Mouse (Mus musculus) testis, postnatal 14 days (tissue): ENCODE measurements around the gene Zw10.

ENCODE experiments used
- DNase-seq: peaks from one replicate; pipeline ENCODE4 v3.0.0; 2021; ENCODE audit warnings: low spot score

Gene Zw10

DNA sequence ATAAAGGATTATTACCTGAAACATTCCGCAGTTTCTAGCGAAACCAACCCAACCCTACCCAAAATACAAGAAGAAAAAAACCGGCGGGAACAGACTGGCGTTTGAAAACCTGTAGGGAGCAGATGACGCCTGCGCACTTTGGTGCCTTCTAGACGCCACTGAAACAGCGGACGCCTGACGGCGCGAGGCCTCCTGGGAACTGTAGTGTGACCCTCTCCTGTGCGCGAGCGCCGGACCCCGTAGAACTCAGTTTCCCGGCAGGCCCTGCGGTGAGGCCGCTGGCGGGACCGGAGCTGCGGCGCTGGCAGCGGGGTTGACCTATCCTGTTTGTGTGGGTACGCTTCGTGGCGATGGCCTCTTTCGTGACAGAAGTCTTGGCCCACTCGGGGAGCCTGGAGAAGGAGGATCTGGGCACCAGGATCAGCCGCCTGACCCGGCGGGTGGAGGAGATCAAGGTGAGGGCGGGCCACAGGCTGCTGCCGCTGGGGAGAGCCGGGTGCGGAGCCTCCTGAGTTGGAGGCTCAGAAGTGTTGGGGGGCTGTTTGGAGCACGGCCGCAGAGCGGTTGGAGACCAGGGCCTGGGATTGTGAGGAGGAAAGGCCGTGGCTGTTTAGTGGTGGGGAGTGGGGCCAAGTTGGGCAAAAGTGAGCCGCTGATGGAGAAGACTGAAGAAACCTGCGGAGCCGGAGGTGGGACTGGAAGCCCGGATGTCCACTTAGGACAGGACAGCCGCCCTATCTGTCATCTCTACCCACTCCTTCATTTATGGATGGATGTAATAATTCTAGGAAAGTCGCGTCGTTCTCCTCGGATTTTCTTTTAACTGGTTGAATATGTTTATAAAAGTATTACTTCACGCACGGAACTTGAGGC is at the start of gene Zw10:
Gene Zw10, plus strand, starts transcription at position 281 of the 873 bp plus-strand sequence.
- peak; percentile 95 for DNase-seq

DNA sequence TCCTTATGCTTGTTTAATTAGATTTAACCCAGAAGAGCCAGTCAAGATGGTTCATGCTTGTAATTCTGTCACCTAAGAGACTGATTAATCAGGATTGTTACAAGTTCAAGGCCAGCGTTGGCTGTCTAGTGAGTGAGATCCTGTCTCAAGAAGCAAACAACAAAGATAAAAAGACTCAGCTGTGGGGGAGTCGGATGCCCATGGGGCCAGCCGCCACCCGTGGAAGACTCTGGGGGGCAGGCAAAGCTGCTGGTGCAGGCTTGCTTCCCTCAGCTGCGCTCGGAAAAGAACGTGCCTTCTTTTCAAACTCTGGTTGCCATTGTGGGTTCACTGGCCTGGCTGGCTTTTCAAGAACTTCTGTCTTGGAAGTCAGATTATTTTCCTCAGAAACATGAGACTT is 39.6 kb upstream of the Zw10 start:
- DNase-seq, result peak; percentile 69

DNA sequence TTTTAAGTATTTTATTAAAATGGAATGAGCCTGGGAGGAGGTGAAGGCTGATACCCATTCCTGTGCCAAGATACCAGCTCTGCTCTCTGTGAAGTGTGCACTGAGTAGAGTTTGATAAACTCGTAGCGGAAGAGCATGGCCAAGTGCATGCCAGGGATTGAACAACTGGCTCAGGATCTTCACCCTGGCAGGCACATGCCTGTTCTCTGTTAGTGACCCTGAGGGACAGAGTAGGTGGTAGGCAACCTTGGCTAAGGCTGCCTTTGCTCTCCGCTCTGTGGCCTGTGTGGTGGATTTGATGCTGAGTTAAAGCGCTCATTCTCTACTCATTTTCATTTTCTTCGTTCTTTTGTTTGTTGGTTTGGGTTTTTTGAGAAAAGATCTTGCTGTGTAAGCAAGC is 34.1 kb upstream of the Zw10 start:
- DNase-seq, result no peak

DNA sequence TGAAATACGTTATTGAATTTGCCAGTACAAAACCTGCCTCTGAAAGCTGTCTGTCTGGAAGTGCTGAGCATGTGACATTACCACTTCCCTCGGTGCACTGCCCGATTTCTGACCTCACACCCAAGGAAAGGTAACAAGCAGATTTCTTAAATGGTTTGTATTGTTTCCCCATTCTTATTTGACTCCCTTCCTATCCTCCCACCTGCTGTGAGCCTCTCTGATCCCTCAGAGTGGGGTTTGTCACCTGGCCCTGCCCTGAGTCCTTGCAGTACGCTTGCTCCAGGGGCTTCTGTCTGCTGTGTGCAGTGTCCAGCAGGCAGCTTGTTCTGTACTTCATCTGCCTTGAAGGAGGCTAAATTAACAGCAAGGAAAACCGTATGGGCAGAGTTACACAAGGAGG is 31.5 kb upstream of the Zw10 start:
- no peak for DNase-seq

DNA sequence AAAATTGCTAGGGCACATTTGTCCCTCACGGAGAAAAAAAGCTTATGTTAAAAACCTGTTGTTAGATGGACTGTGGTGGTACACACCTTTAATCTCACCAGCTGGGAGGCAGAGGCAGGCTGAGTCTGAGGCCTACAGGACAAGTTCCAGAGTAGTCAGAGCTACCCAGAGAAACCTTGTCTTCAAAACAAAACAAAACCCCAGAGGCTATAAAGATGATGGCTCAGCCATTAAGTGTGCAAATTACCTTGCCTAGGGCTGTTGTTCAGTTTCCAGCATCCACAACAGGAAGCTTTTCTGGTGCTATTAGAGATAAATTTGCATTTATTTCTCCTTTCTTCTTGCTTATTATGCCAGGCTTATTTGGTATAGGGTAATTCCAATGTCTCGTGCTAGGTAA is 30.9 kb upstream of the Zw10 start:
- DNase-seq, result no peak

DNA sequence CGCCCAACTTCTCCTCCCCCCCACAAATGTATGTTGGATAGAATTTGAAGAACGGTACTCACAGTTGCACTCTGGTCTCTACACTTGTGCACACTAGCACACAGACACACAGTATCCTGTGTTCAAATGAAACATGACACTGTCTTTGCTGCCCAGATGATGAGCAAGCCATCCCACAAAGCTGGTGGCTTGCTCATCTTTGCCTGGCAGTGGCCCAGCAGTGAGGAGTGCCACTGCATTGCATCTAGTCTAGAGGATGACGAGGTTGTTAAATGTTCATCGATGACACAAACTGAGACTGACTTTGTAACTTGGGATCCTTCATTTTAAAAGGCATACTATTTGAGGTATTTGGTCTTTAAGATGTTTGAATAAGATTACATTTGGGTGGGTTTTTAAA is 20.6 kb upstream of the Zw10 start:
- no peak for DNase-seq

DNA sequence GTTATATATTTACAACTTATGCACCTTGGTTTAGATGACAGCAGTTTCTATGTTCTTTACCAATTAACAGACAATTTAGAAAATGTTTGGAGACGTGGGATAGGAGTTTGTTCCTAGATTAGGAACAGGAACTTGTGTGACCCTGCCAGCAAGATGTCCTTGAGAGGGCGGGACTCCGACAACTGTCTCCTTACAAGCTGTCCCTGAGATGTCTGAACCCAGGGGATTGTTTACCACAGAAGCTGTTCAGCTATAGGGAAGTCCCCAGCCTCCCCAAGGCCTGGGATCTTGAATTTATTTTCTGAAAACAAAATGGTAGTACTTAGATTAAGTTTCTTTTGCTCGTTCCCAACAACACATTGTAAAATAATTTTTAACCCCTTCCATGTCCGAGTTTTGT is 4.5 kb upstream of the Zw10 start:
- DNase-seq, result peak; percentile 38

DNA sequence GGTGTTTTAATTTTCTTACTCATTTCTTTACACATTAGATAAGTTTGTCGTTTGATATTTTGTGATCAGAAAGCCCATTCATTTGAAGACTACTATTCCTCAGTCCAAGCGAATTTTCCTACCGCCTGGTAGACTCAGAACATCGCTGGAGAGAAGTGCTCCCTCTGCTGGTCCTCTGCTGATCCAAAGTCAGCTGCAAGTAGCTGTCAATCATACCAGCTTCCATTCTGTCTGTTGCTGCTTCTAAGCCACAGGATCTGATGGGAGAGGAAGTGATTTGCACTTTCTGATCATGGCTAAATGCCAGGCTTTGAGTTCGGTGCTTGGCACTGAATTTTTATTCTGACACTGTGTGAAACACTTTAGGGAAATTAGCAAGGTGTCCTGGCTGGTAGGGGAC is 4.1 kb upstream of the Zw10 start:
- DNase-seq, result peak; percentile 39

DNA sequence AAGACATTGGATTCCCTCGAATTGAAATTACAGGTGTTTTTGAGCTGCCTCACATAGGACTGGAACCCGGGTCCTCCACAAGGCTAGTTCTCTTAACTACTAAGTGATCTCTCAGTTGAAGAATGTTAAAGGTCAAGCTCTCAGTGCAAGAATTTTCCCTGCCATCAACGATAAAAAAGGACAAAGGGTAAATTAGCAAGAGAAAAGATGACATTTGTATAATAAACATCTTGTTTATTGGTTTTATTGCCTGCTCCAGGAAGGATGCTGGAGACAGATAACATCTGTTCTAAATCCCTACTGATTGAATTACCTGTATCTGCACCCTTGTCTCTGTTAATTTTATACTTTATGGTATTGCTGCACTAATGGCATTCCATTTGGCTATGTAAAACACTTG is 1.4 kb upstream of the Zw10 start:
- DNase-seq, result no peak

DNA sequence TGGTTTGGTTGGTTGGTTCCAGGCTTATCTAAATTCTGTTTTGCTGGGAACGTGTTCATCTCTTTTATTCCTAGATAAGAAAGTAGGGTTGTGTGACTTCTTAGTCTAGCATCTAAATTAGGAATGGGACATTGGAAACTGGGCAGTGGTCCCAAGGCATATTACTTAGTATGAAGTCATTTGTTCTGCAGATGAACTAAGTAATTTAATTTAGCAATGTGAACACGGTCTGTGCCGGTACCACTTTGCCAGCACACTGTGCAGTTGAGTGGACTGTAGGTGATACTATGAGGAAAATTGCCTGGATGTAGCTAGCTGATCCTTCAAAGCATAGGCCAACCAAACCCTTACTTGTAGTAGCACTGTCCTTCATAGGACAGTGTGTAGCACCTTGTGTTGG is 21.4 kb downstream of the Zw10 start:
- DNase-seq, result no peak

DNA sequence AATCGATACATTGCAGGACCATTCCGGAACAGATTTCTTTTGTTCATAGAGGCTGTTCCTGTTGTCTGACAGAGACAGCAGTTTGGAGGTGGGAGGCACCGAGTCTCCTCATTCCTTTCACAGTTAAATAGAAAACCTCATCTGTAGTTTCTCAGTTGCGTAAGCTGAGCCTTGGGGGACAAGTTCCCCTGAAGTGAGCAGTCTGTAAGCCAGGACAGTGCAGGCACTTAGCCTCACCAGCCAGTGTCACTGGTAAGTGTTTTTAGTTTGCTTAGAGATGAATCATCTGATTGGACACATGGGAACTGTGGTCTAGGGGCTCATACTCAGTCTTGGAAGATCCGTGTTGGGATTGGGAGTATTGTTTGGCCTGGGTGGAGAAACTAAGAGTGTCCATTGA is 25.7 kb downstream of the Zw10 start, which contains the start of gene Tmprss5:
Gene Tmprss5, plus strand, starts transcription at position 154 of the 400 bp plus-strand sequence.
- DNase-seq, result no peak

DNA sequence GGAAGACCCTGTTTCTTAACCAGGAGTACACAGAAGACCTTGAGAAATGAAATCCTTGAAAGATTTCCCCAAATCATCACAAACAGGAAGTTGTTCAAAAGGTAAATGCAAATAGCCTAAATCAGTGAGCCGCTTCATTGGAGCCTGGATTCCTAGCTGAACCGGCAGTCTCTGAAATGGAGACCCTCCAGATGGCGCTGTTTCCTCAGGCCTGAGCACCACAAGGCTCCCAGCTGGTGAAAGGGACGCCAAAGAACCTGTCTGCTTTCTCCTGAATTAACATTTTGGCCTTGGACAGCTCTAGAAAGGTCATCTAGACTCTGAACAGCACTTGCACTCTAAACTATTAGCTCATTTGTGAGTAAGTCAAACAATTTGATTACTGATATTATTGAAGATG is 26.1 kb downstream of the Zw10 start:
- peak; percentile 47 for DNase-seq

DNA sequence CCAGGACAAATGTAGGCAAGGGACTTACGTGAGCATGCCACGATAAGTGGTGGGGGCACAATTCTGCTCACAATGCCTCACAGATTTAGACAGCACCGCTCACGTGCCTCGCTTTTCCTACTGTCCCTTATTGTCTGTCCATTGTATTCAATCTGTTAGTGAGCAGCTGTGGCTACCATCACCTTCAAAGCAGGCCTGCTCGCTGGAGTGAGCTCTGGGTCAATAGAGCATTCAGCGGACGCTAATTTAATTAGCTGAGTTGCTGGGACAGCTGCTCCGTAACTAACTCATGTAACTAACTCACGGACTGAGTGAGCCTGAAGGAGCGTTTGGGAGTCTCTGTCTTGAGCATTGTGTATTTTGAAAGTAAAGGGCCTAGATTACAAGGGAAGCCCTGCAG is 31.9 kb downstream of the Zw10 start:
- no peak for DNase-seq

DNA sequence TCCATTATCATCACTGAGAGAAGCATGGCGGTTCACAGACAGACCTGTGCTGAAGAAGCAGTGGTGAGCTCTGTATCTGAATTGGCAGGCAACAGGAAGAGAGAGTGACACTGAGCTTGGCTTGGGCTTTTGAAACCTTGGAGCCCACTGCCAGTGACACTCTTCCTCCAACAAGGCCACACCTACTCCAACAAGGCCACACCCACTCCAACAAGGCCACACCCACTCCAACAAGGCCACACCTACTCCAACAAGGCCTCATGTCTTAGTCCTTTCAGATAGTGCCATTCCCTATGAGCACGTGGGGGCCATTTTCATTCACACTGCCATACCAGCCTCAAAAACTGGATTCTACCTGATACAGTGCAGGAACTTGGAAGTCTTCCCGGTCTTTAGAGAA is 43.5 kb downstream of the Zw10 start:
- DNase-seq, result no peak

DNA sequence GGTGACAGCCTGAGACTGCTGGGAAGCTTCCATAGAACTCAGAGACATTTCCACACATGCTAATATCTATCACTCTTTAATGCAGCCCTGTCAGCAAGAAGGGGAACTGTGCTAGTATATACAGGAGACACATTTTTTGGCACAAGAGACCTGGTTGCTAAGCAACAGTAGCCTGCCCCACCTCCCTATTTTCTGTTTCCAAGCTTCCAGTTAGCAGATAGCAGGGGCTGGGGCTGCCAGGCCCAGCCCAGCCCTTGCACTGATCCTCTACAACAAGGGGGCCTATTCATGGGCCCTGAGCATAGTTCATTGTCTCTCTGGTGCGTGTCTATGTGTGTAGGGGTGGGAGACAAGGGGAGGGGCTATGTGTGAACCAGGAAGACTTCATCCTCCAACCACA is 46.9 kb downstream of the Zw10 start:
- no peak for DNase-seq

DNA sequence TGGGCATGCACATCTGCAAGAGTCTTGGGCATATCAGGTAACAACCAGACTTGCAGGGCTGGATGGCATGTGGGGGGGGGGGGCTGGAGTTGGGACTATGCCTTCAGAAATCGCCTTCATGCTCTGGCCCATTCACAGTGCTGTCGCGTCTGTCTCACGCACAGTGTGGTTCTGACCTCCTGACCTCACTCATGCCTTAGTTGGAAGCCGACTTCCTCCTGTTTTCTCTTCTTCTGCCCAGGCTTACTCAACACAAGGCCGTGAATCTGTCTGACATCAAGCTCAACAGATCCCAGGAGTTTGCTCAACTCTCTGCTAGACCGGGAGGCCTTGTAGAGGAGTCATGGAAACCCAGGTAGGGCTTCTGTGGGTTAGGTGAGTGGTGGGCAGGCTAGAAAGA is 53.7 kb downstream of the Zw10 start:
- DNase-seq, result no peak

DNA sequence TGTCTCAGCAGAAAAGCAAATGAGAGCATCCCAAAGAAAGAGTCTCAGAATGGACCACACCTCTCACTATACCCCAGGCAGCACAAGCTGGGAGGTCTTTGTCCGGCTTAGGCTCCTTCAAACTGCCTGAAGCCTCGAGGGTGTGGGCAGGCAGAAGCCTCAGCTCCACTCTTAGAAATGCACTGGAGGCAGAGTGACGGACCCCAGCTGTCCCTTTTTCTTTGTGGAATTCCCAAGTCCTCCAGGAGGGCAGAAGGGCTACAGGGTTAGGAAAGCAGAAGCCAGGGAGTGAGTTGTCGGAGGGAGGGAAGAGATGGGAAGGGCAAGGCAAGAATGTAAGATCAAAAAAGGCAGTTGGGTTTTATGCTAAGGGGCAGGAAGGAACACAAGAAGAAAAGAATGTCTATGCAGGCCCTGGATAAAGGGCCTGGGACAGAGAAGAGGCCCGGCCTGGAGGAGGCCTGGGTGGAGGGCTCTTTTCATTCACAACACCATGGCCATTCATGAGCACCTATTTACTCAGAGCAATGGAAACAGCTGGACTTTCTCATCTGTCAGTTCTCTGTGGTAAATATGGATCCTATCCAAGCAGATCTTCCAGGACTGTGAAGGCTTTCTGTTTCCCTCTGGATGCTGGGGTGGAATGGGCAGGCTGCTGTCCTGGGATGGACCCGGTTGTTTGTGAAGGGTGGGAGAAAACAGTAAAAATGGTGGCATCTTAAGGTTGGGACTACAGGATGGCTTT is 55.2 kb downstream of the Zw10 start:
- no peak for DNase-seq

DNA sequence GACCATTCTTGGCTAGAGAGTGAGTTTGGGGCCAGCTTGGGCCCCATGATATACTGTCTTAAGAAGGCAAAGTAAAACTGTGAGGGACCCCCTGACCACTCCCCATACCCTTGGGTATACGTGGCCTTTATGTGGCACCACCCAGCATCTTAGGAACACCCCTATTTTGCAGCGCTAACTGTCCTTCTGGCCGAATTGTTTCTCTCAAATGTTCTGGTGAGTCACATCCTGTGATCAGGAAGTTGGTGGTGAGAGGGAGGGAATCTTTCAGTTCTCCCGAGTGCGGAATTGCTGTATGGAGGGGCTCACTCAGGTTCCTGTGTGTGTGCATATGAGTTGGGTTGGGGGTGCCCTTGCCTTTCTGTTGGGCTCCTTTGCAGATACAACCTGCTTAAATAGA is 55.9 kb downstream of the Zw10 start:
- no peak for DNase-seq

DNA sequence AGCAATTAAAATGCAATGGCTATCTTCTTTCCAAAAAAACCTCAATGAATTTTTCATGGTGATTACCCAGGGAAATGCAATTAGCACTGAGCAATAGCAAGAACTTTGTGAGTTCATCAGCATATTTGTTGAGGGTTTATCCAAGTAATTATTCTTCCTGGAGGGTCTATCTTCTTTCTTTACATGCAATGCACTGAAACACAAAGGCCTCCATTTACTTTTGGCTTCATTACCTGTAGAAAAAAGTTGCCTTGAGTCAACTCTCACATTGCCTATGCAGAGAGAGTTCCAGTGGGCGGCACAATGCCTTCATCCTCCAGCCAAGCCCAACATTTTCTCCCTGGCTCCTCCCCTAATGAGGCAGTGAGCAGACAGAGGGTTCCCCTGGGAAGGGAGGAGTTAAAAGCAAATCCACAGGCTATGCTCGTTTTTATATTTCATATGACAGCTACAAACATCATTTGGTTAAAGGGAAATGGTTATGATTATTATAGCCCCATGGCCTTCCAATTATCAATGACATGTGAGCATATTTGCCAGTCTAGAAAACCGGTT is 62.9 kb downstream of the Zw10 start:
- DNase-seq, result no peak

DNA sequence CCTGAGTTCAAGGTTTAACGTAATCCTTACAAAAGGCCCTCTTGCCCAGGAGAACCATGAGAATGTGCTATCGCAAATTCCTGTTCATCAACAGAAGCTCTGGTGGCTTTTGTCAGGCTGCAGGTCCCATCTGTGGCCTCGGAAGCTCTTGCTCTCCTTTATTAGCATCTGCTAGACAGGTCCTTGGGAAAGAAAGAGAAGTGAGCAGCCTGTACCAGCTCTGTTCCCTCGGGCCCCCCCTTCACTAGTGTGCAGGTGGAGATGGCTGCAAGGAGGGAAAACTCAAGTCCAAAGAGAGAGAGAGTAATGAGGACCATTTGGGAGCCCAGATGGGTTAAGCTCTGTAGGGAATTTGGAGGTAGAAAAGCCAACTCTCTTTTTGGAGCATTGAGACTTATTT is 64.3 kb downstream of the Zw10 start:
- no peak for DNase-seq

DNA sequence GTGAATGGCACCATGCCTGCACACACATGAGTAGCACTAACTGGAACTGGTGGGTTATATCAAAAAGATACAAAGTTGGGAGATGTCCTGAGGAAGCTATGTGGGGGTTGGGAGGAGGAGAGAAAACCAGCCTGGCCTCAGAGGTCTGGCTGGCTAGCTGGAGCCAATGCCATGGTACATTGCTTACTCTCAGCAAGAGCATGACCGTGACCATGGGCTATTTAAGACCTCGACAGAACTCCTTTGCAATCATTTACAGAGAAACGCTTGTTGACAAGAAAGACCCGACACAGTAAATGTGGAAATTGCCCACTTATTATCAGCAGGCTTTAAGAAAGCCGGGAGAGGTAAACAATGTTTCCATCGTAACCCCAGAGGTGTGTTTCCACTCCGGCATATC is 70.3 kb downstream of the Zw10 start:
- no peak for DNase-seq
